Mouse (Mus musculus) Patski (cell line): ENCODE results near the gene Naxd. TPM values are rescaled to one million over a fixed set of nuclear protein-coding genes. Genes with fewer than 3 reads are reported as not detected.
"Not testable (repeated sequence)": the region's sequence is repeated elsewhere in the genome, so short reads cannot be mapped to it uniquely, and the experiment has no call there.

Experiments used
- ATAC-seq: fragments of 100-300 bp; one replicate; pipeline ENCODE4 v1.8.0; 2021
- CTCF ChIA-PET: fragments of 350-600 bp; sonication (Branson Sonifier 250); formaldehyde crosslinking; loops from one replicate; lab custom pipeline; 2022; ENCODE audit warnings: inconsistent platforms; lab: Charles Lee
- POLR2A ChIA-PET: fragments of 350-600 bp; sonication (Branson Sonifier 250); formaldehyde crosslinking; loops from one replicate; lab custom pipeline; 2022; ENCODE audit warnings: antibody characterized with exemption, inconsistent platforms; lab: Charles Lee
- DNase-seq: peaks from one replicate; pipeline ENCODE4 v3.0.0-alpha.2; 2011; ENCODE audit warnings: low read depth, low spot score
- H3K27me3 ChIP-seq: fragments of 371-371 bp; one replicate; pipeline ENCODE4 v1.5.1; 2021
- CTCF ChIP-seq: fragments of 100-300 bp; IDR thresholded peaks from one replicate; pipeline ENCODE4 v1.5.1; 2021
- in situ Hi-C: fragments of 300-500 bp; cut with MboI; formaldehyde crosslinking; loops from 3 replicates; pipeline ENCODE4 v1.11.1; 2018; ENCODE audit warnings: low pct_unique_long_range_greater_than_20kb, mixed read lengths
- polyA plus RNA-seq: library from polyadenylated mRNA; unstranded; gene quantifications from one replicate; pipeline ENCODE4 v1.2.3, GENCODE M21; 2021

Gene Naxd
- polyA plus RNA-seq, 1 experiment from 2014 or later = 108 TPM

DNA sequence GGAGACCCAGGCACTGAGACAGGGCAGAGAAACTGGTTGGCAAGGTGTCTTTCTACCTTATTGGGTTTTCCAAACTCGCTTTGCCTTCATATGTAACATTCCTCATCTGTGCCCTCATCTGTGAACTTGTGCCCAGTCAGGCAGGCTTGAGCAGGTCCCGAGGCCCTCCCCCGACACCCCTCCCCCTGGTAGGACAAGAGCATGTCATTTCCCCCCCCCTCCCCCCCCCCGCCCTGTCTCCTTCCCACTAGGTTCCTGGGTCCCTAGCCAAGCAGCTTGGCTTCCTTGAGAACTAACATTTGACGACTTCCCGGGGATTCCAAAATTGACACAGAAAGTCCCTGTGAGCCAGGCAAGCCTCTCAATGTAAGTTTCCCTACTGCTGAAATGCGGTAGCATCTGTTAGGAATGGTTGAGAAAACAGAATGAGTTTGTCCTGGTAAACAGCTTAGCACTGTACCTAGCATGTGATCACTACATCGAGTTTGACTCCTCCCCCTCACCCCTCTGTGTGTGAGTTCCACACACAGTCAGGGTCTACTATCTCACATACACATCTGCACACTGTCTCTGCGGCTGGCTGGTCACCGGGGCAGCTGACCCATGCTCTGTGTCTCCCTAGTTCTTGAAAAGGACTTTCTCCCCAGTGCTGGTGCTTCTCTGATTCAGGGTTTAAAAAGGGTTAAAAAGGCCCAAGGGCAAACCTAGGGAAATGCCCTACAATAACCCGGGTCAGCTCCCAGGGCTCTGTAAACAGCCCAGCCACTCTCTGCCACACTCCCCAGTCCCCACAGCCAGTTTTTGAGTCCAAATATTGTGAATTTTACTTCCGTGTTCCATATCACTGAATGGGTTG is 39.1 kb upstream of the Naxd start:
- POLR2A ChIA-PET = interaction anchor here (1.2 to 1.4 kb wide), 4 partner anchors 16 to 39 kb away, joined by 3 to 6 read pairs (median 5); partner anchors contain the start of gene Naxd
- CTCF ChIA-PET = interaction anchor here (0.8 to 2.1 kb wide), 4 partner anchors 10 to 189 kb away, joined by 3 to 8 read pairs (median 4); no protein-coding TSS in a partner anchor
- in situ Hi-C loops = no loop called here
- no peak for ATAC-seq
- no peak for DNase-seq
- TF ChIP-seq CTCF = no peak
- H3K27me3 ChIP-seq = no peaks in the 10 kb centered on the region

- no peak for TF ChIP-seq CTCF
- ATAC-seq = no peak
- no peak for DNase-seq
- in situ Hi-C loops = no loop called here
- no peaks in the 10 kb centered on the region for H3K27me3 ChIP-seq
- ChIA-PET POLR2A (interaction anchor here (1.2 to 5.1 kb wide), 3 partner anchors 15 to 21 kb away, joined by 3 to 22 read pairs (median 5); no protein-coding TSS in a partner anchor), CTCF (interaction anchor here (0.8 to 3.2 kb wide), 6 partner anchors 9 to 190 kb away, joined by 3 to 12 read pairs (median 6); no protein-coding TSS in a partner anchor)
These were observed 38.3 kb upstream of the Naxd start for GRCm38 (mm10) chr8:11459016-11459415.

DNA sequence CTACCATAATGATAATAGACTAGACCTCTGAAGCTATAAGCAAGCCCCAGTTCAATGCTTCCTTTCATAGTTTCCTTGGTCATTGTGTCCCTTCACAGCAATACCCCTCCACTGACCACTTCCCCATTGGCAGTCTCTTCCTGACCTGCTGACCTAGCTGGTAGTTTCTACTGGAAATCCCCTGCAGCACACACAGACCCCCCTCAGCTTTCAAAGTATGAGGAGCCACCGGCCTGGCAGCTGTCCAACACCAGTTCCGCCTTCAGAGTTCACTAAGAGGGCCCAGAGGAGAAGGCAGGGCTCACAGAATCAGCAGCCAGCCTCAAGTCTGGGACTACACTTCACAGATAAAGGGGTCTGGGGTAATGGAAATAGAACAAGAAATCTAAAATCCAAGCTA is 36.4 kb upstream of the Naxd start:
- ATAC-seq (no peak), DNase-seq (no peak)
- in situ Hi-C loops = no loop called here
- no peak for TF ChIP-seq CTCF
- CTCF ChIA-PET = interaction anchor here (0.8 to 3.2 kb wide), 5 partner anchors 8 to 25 kb away, joined by 3 to 12 read pairs (median 5); no protein-coding TSS in a partner anchor
- POLR2A ChIA-PET = interaction anchor here (0.6 to 5.1 kb wide), 4 partner anchors 13 to 78 kb away, joined by 3 to 22 read pairs (median 5); no protein-coding TSS in a partner anchor
- no peaks in the 10 kb centered on the region for H3K27me3 ChIP-seq

- DNase-seq = no peak
- no peak for ATAC-seq
- ChIA-PET POLR2A (interaction anchor here (5.1 kb wide), 1 partner anchor 15 kb away, joined by 22 read pairs; no protein-coding TSS in a partner anchor), CTCF (interaction anchor here (2.0 to 3.2 kb wide), 2 partner anchors 11 to 24 kb away, joined by 11 to 12 read pairs; no protein-coding TSS in a partner anchor)
- in situ Hi-C loops = no loop called here
- TF ChIP-seq CTCF = no peak
- H3K27me3 ChIP-seq = no peaks in the 10 kb centered on the region
These were observed 35.5 kb upstream of the Naxd start for GRCm38 (mm10) chr8:11461847-11462246.

GRCm38 (mm10) chr8:11462641-11463040 is 34.7 kb upstream of the Naxd start:
- ATAC-seq = no peak
- DNase-seq = no peak
- ChIA-PET CTCF (interaction anchor here (1.4 to 2.6 kb wide), 2 partner anchors 12 to 24 kb away, joined by 3 to 8 read pairs; no protein-coding TSS in a partner anchor), POLR2A (interaction anchor here (0.8 to 5.1 kb wide), 2 partner anchors 11 to 14 kb away, joined by 3 to 22 read pairs; no protein-coding TSS in a partner anchor)
- in situ Hi-C loops = no loop called here
- TF ChIP-seq CTCF = no peak
- H3K27me3 ChIP-seq = no peaks in the 10 kb centered on the region

DNA sequence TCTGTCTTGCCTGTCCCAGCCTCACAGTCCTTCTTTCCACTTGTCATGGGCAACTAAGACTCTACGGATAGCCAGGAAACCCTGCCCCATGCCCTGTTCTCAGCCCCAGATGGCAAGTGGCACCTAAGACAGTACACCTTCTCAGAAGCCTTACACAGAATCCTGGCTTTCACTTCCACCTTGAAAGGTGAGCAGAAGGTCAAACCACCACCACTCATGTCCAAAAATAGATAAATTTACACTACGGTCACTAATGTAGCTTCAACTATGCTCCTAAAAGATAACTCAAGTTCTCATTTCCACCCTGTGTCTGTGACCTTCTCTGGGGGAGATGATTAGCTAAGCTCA is 33.8 kb upstream of the Naxd start:
- no peak for TF ChIP-seq CTCF
- peak; percentile 3 for ATAC-seq
- ChIA-PET CTCF (interaction anchor here (1.4 to 2.6 kb wide), 2 partner anchors 13 to 23 kb away, joined by 3 to 8 read pairs; no protein-coding TSS in a partner anchor), POLR2A (interaction anchor here (5.1 kb wide), 1 partner anchor 13 kb away, joined by 22 read pairs; no protein-coding TSS in a partner anchor)
- in situ Hi-C loops = no loop called here
- no peak for DNase-seq
- no peaks in the 10 kb centered on the region for H3K27me3 ChIP-seq

GRCm38 (mm10) chr8:11463889-11464706 is 33.2 kb upstream of the Naxd start:
- H3K27me3 ChIP-seq = no peaks in the 10 kb centered on the region
- DNase-seq = no peak
- in situ Hi-C loops = no loop called here
- CTCF ChIA-PET = interaction anchor here (2.6 kb wide), 1 partner anchor 23 kb away, joined by 8 read pairs; no protein-coding TSS in a partner anchor
- peak; percentile 83 for ATAC-seq
- no peak for TF ChIP-seq CTCF
- POLR2A ChIA-PET = interaction anchor here (0.5 to 5.1 kb wide), 4 partner anchors 12 to 228 kb away, joined by 4 to 22 read pairs (median 9); no protein-coding TSS in a partner anchor

- ChIA-PET POLR2A (interaction anchor here (0.5 to 3.5 kb wide), 3 partner anchors 12 to 227 kb away, joined by 4 to 10 read pairs (median 8); no protein-coding TSS in a partner anchor), CTCF (interaction anchor here (1.0 to 2.6 kb wide), 3 partner anchors 8 to 22 kb away, joined by 3 to 10 read pairs (median 8); no protein-coding TSS in a partner anchor)
- ATAC-seq (no peak), DNase-seq (no peak)
- in situ Hi-C loops = no loop called here
- no peak for TF ChIP-seq CTCF
- no peaks in the 10 kb centered on the region for H3K27me3 ChIP-seq
These were observed 32.7 kb upstream of the Naxd start for GRCm38 (mm10) chr8:11464707-11464964.

GRCm38 (mm10) chr8:11465619-11466018 is 31.7 kb upstream of the Naxd start:
- H3K27me3 ChIP-seq = no peaks in the 10 kb centered on the region
- ChIA-PET POLR2A (interaction anchor here (0.6 to 3.5 kb wide), 3 partner anchors 10 to 227 kb away, joined by 3 to 10 read pairs (median 3); no protein-coding TSS in a partner anchor), CTCF (interaction anchor here (0.9 to 2.1 kb wide), 5 partner anchors 9 to 22 kb away, joined by 3 to 10 read pairs (median 4); partner anchors contain the start of gene Rab20)
- ATAC-seq (no peak), DNase-seq (no peak)
- no peak for TF ChIP-seq CTCF
- in situ Hi-C loops = no loop called here

DNA sequence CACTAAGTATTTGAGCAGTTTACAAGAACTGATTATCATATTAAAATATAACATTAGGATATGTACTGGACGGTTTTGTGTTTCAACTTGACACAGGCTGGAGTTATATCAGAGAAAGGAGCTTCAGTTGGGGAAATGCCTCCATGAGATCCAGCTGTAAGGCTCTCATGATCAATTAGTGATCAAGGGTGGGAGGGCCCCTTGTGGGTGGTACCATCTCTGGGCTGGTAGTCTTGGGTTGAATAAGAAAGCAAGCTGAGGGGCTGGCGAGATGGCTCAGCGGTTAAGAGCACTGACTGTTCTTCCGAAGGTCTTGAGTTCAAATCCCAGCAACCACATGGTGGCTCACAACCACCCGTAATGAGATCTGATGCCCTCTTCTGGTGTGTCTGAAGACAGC is 30.8 kb upstream of the Naxd start:
- H3K27me3 ChIP-seq, in situ Hi-C loops, DNase-seq, ATAC-seq: not testable (repeated sequence)
- ChIA-PET POLR2A (interaction anchor here (3.5 kb wide), 1 partner anchor 16 kb away, joined by 10 read pairs; no protein-coding TSS in a partner anchor), CTCF (interaction anchor here (1.4 to 2.1 kb wide), 3 partner anchors 13 to 20 kb away, joined by 4 to 10 read pairs (median 7); partner anchors contain the start of gene Rab20)
